Mouse (Mus musculus): ENCODE measurements around the gene 4930556J24Rik.
"Not testable (repeated sequence)": the region's sequence is repeated elsewhere in the genome, so short reads cannot be mapped to it uniquely, and the experiment has no call there.

4930556J24Rik gene

GRCm38 (mm10) chr11:3921281-3921850 is 55.2 kb downstream of the 4930556J24Rik start:
- peak; percentile 67 for DNase-seq (ENCODE audit: low spot score)

GRCm38 (mm10) chr11:3920476-3920875 is 56.1 kb downstream of the 4930556J24Rik start:
- no peak for DNase-seq (ENCODE audit: low spot score)

GRCm38 (mm10) chr11:3918738-3919137 is 57.8 kb downstream of the 4930556J24Rik start:
- no peak for DNase-seq (ENCODE audit: low spot score)

- DNase-seq (ENCODE audit: low spot score) = peak; percentile 94
These were observed 62.3 kb downstream of the 4930556J24Rik start, which contains the start of gene Slc35e4 for GRCm38 (mm10) chr11:3914109-3914840. Slc35e4 (minus strand) TSS chr11:3914664.

- peak; percentile 87 for DNase-seq (ENCODE audit: low spot score)
These were observed 63.1 kb downstream of the 4930556J24Rik start for GRCm38 (mm10) chr11:3913316-3914108.

GRCm38 (mm10) chr11:3912875-3913271 is 63.7 kb downstream of the 4930556J24Rik start:
- DNase-seq (ENCODE audit: low spot score) = no peak

- no peak for DNase-seq (ENCODE audit: low spot score)
These were observed 64.3 kb downstream of the 4930556J24Rik start for GRCm38 (mm10) chr11:3912100-3912874.

- not testable (repeated sequence) for DNase-seq (ENCODE audit: low spot score)
These were observed 65.1 kb downstream of the 4930556J24Rik start for GRCm38 (mm10) chr11:3911440-3911839.

- no peak for DNase-seq (ENCODE audit: low spot score)
These were observed 65.9 kb downstream of the 4930556J24Rik start for GRCm38 (mm10) chr11:3910513-3911310.

GRCm38 (mm10) chr11:3909236-3909635 is 67.3 kb downstream of the 4930556J24Rik start:
- no peak for DNase-seq (ENCODE audit: low spot score)

GRCm38 (mm10) chr11:3905446-3905845 is 71.1 kb downstream of the 4930556J24Rik start:
- DNase-seq (ENCODE audit: low spot score) = no peak

GRCm38 (mm10) chr11:3904673-3905072 is 71.9 kb downstream of the 4930556J24Rik start:
- DNase-seq (ENCODE audit: low spot score) = no peak

GRCm38 (mm10) chr11:3903046-3903445 is 73.5 kb downstream of the 4930556J24Rik start:
- peak; percentile 59 for DNase-seq (ENCODE audit: low spot score)

- DNase-seq (ENCODE audit: low spot score) = no peak
These were observed 74.1 kb downstream of the 4930556J24Rik start for GRCm38 (mm10) chr11:3902516-3902915.

GRCm38 (mm10) chr11:3900296-3900695 is 76.3 kb downstream of the 4930556J24Rik start:
- DNase-seq (ENCODE audit: low spot score) = no peak

- DNase-seq (ENCODE audit: low spot score) = no peak
These were observed 80.6 kb downstream of the 4930556J24Rik start for GRCm38 (mm10) chr11:3895933-3896332.

- DNase-seq (ENCODE audit: low spot score) = no peak
These were observed 81.1 kb downstream of the 4930556J24Rik start for GRCm38 (mm10) chr11:3895458-3895857.

- peak; percentile 95 for DNase-seq (ENCODE audit: low spot score)
These were observed 81.9 kb downstream of the 4930556J24Rik start, which contains the start of the genes 4921536K21Rik and Dusp18 for GRCm38 (mm10) chr11:3894406-3895281. 4921536K21Rik (minus strand) TSS chr11:3895098. Dusp18 (plus strand) TSS chr11:3895240.

GRCm38 (mm10) chr11:3893970-3894369 is 82.6 kb downstream of the 4930556J24Rik start:
- DNase-seq (ENCODE audit: low spot score) = no peak

All from testis, postnatal 10 days (tissue).